Mouse (Mus musculus): Measurements from ENCODE around the gene Tnfrsf1a.

DNA sequence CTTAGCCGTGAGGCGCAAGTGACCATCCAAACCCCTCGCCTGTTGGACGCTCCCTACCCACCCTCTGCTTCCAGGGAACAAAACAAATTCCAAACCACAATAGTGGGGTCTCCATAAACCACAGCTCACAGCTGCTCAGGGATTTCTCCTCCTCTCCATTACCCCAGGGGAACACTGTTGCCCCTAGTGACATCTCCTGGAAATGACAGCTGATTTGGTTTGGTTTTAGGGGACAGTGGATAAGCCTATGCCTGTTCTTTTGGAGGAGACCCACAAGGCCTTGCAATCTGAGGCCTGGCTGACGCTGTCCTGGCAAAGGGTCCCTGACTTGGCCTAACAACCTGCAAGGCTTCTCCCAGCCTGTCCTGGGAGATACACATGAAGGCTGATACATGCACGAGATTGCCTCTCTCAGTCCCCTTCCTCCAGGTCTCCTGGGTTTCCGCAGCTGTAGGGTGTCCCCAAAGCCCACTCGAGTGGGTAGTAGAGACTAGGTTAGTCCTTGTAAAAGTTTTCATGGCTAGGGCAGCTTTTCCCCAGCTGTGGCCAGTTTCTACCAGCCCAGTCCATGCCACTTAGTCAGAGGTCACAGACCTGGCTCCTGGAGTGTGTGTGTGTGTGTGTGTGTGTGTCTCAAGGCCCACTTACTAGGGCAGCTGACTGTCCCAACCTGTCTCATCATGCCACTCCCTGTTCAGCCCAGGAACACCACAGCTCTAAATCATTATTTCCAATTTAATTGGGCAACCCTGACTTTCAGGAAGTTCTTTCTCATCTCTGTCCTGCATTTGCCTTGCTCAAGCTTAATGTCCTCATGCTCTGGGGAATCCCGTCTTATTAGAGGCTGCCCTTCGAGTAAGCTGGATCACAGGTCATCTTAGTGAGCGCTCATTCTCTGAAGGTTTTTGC lies 36.2 kb downstream of the Tnfrsf1a start:
- TF ChIP-seq POLR2A (IDR thresholded peaks at IDR 0.05; ENCODE audit: control insufficient read depth, low read depth, low read length) (no peak), CTCF (IDR thresholded peaks at IDR 0.05; ENCODE audit: control insufficient read depth, insufficient read depth, insufficient replicate concordance, low read depth, low read length) (no peak; the same call in 1 of the 2 replicates)
